Mouse (Mus musculus): ENCODE measurements around the gene Neil3.

- TF ChIP-seq EP300 (IDR thresholded peaks at IDR 0.05; ENCODE audit: low read depth) (no peak), CTCF (IDR thresholded peaks at IDR 0.05; ENCODE audit: low read depth) (no peak)
These were observed 9.9 kb downstream of the Neil3 start for GRCm38 (mm10) chr8:53628864-53629415.
